21 mouse cellular contexts compared by ENCODE assay signal in genomic region chr8:111808891-111809622, GRCm38 (mm10). TPM values are rescaled to one million over a fixed set of nuclear protein-coding genes. Genes with fewer than 3 reads are reported as not detected.
DNase-seq lines count a peak whose midpoint lies in the region; ATAC-seq and TF ChIP-seq lines count a peak whose summit lies in the region.
"Had no signal": no experiment of that assay in that cellular context is flagged by ENCODE, and none has a peak within 500 bp of the region (broad histone marks: within the 10 kb centered on the region; RNA-seq: fewer than 3 reads in every experiment).

No protein-coding gene starts in this region.

- no peak for DNase-seq in forebrain, postnatal 0 days
- no peak for DNase-seq in hindbrain, embryonic 10.5 days (ENCODE audit: low spot score)
- DNase-seq in right cerebral cortex, adult 18-20 months, result peak; percentile 12
- no peak for DNase-seq in right cerebral cortex, postnatal 36 days (ENCODE audit: low spot score in 2 of 2)
- no peak for DNase-seq in kidney, postnatal 14 days
- DNase-seq: adrenal gland, postnatal 10 days; cerebellum, adult 18-20 months; cerebellum, postnatal 36 days; heart, adult 11 months; kidney, adult 18-20 months; liver, embryonic 13.5 days; lung, embryonic 14.5 days; lung, postnatal 36 days; thymus, postnatal 36 days had no signal

- H3K9me3 ChIP-seq in forebrain, embryonic 15.5 days, result no peaks in the 10 kb centered on the region
- H3K9me3 ChIP-seq in forebrain, postnatal 0 days (ENCODE audit: low read length), result no peaks in the 10 kb centered on the region
- no peaks in the 10 kb centered on the region for H3K9me3 ChIP-seq in hindbrain, embryonic 15.5 days
- H3K9me3 ChIP-seq in hindbrain, embryonic 10.5 days, result no peaks in the 10 kb centered on the region
- H3K9me3 ChIP-seq: G1E; limb, embryonic 13.5 days; liver, embryonic 13.5 days had no signal

- H3K4me1 ChIP-seq in forebrain, embryonic 15.5 days, result no peaks in the 10 kb centered on the region; the same call in 1 of the 2 replicates
- no peaks in the 10 kb centered on the region for H3K4me1 ChIP-seq in forebrain, postnatal 0 days (ENCODE audit: insufficient read depth)
- H3K4me1 ChIP-seq in hindbrain, embryonic 15.5 days (replicated peaks), result peaks cover 4% of the 10 kb centered on the region
- no peaks in the 10 kb centered on the region for H3K4me1 ChIP-seq in hindbrain, embryonic 10.5 days (replicated peaks)
- H3K4me1 ChIP-seq: liver, embryonic 13.5 days had no signal

- H3K9ac ChIP-seq in forebrain, embryonic 15.5 days (replicated peaks), result no peak overlapping the region
- H3K9ac ChIP-seq in forebrain, postnatal 0 days, result no peak overlapping the region
- no peak overlapping the region for H3K9ac ChIP-seq in hindbrain, embryonic 15.5 days
- H3K9ac ChIP-seq: limb, embryonic 13.5 days; liver, embryonic 13.5 days; lung, embryonic 14.5 days had no signal

- no peak for TF ChIP-seq CTCF in forebrain, postnatal 0 days (IDR thresholded peaks at IDR 0.05; ENCODE audit: low read depth)

- no peak overlapping the region for H3K4me3 ChIP-seq in forebrain, embryonic 15.5 days
- no peak overlapping the region for H3K4me3 ChIP-seq in forebrain, postnatal 0 days (ENCODE audit: low read depth, low read length)
- H3K4me3 ChIP-seq in hindbrain, embryonic 15.5 days, result no peak overlapping the region
- no peak overlapping the region for H3K4me3 ChIP-seq in hindbrain, embryonic 10.5 days
- H3K4me3 ChIP-seq: limb, embryonic 13.5 days; liver, embryonic 13.5 days had no signal

- H3K36me3 ChIP-seq in forebrain, embryonic 15.5 days, result no peaks in the 10 kb centered on the region
- H3K36me3 ChIP-seq in forebrain, postnatal 0 days (ENCODE audit: insufficient read depth), result no peaks in the 10 kb centered on the region; the same call in 1 of the 2 replicates
- no peaks in the 10 kb centered on the region for H3K36me3 ChIP-seq in hindbrain, embryonic 15.5 days
- H3K36me3 ChIP-seq in hindbrain, embryonic 10.5 days, result peaks cover 36% of the 10 kb centered on the region

- H3K27ac ChIP-seq in forebrain, embryonic 15.5 days (replicated peaks), result 0 out of 2 replicates have a peak overlapping the region, but pooled peaks have one; percentile 32
- H3K27ac ChIP-seq in forebrain, postnatal 0 days (ENCODE audit: low read depth, low read length), result no peak overlapping the region
- peak overlapping the region; percentile 31 for H3K27ac ChIP-seq in hindbrain, embryonic 15.5 days (replicated peaks)
- no peak overlapping the region for H3K27ac ChIP-seq in hindbrain, embryonic 10.5 days
- H3K27ac ChIP-seq: kidney, postnatal 0 days; limb, embryonic 13.5 days; liver, embryonic 13.5 days had no signal

- no peak overlapping the region for H3K4me2 ChIP-seq in forebrain, embryonic 15.5 days (replicated peaks)
- no peak overlapping the region for H3K4me2 ChIP-seq in forebrain, postnatal 0 days (ENCODE audit: low read depth)
- H3K4me2 ChIP-seq in hindbrain, embryonic 15.5 days, result no peak overlapping the region
- H3K4me2 ChIP-seq: limb, embryonic 13.5 days; liver, embryonic 13.5 days; lung, embryonic 14.5 days had no signal

- ATAC-seq in forebrain, embryonic 15.5 days (replicated peaks), result 0 out of 2 replicates have a peak, but pooled peaks have one; percentile 19
- ATAC-seq in forebrain, postnatal 0 days, result no peak; the same call in 1 of the 2 replicates
- ATAC-seq in hindbrain, embryonic 15.5 days (ENCODE audit: low FRiP score, low read depth), result no peak
- ATAC-seq: activated CD4-positive, CD25-positive, alpha-beta regulatory T cell, adult 4 months; midbrain, embryonic 16.5 days had no signal

- H3K27me3 ChIP-seq in forebrain, embryonic 15.5 days, result no peaks in the 10 kb centered on the region
- H3K27me3 ChIP-seq in forebrain, postnatal 0 days (ENCODE audit: insufficient read depth, low read length), result no peaks in the 10 kb centered on the region
- H3K27me3 ChIP-seq in hindbrain, embryonic 15.5 days, result no peaks in the 10 kb centered on the region
- no peaks in the 10 kb centered on the region for H3K27me3 ChIP-seq in hindbrain, embryonic 10.5 days (ENCODE audit: insufficient read depth, poor library complexity, severe bottlenecking)
- H3K27me3 ChIP-seq: limb, embryonic 13.5 days; liver, embryonic 13.5 days had no signal

- WGBS in forebrain, embryonic 15.5 days, result 65% methylated on average over 3 of the region's 3 CpGs
- 56% methylated on average over 3 of the region's 3 CpGs for WGBS in forebrain, postnatal 0 days
- WGBS in hindbrain, embryonic 15.5 days, result 72% methylated on average over 3 of the region's 3 CpGs
- 92% methylated on average over 3 of the region's 3 CpGs for WGBS in hindbrain, embryonic 10.5 days

RNA-seq across cellular contexts. Expression of gene Cfdp1, which starts 45.0 kb away (rescaled TPM):
- polyA plus RNA-seq in forebrain, embryonic 15.5 days (2015; fragmentation: Nextera tagmentation; extraction: Ambion mirVana), result 173 and 181 TPM in 2 replicates
- 121 and 128 TPM in 2 replicates for total RNA-seq in forebrain, postnatal 0 days (2014; rRNA removed)
- 195 and 214 TPM in 2 replicates for polyA plus RNA-seq in forebrain, postnatal 0 days (2015; fragmentation: Nextera tagmentation; extraction: Ambion mirVana)
- polyA plus RNA-seq in hindbrain, embryonic 15.5 days (2015; fragmentation: Nextera tagmentation; extraction: Ambion mirVana), result 201 TPM in 2 replicates
- polyA plus RNA-seq in hindbrain, embryonic 10.5 days (2016; fragmentation: Nextera tagmentation; extraction: Ambion mirVana), result 171 and 215 TPM in 2 replicates

Comparison
In these comparisons a context has a peak if more than half of its experiments do, and no peak if none do; other contexts are left out.
1. H3K27ac ChIP-seq: peak in forebrain, embryonic 15.5 days (single experiment) and hindbrain, embryonic 15.5 days (single experiment); none in forebrain, postnatal 0 days (single experiment) and hindbrain, embryonic 10.5 days (single experiment).